Mouse (Mus musculus): ENCODE measurements around the gene Unc5cl.

DNA sequence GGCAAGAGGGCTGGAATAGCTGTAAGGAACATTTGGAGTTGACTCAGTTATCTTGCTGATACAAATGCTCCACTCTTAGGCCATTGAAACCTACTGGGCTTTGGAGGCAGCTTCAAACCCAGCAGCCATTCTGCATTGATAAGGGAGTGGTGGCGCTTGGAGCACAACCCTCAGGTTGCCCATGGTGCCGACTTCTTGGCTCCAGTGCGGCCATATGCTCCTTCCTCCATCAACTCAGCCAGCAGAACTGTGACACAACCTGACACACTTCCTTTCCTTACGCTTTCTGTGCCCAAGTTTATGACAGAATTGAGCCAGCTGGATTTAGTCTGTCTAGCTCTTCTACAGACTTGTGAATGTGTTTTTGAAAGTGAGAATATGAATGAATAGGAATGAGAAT is 47.5 kb upstream of the Unc5cl start:
- TF ChIP-seq POLR2A (IDR thresholded peaks at IDR 0.05; ENCODE audit: control insufficient read depth, extremely low read depth, insufficient read depth, low read length, poor library complexity): no peak
- no peak for TF ChIP-seq CTCF (IDR thresholded peaks at IDR 0.05; ENCODE audit: borderline replicate concordance, control insufficient read depth, extremely low read depth, insufficient read depth, low read length, poor library complexity)

Data from thymus, adult 2 months (tissue).